Mouse (Mus musculus): Measurements from ENCODE around the gene Zbtb3.
A peak's percentile ranks its signal among the peaks of the same experiment; 100 is the strongest.

The Zbtb3 gene

DNA sequence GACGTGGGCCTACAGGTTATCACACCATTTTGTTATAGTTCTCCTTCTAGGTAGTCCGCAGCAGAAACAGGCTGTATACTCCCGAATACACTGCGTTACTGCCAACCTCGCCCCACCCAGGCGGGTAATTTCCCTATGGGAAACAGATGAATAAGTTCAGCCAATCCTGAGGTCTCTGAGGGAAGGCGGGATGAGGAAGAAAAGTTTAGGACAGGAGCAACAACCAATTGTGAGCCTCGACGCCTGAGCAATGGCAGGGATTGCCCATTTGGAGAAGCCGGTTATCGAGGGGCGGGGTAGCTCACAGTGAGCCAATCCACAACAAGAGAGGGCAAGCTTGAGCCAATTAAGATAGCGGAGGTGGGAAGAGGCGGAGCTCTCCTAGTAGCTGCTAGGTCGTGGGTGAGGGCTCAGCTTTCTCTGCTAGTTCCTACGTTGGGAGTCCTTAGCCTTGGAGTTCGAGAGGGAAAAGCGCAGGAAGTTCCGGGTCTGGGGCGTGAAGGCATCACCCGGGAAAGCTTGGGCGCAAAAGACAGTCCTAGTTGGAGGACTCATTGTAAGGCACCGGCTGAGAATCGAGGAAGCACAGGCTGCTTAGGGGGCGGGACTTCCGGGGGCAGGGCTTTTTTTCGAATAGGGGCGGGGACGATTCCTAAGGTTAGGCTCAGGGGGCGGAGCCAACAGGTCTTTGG is at the start of gene Zbtb3:
Gene Zbtb3 (plus strand): TSS at position 426 of the 692 bp plus-strand sequence.
- DNase-seq (ENCODE audit: low read depth, low spot score): peak; percentile 93

DNA sequence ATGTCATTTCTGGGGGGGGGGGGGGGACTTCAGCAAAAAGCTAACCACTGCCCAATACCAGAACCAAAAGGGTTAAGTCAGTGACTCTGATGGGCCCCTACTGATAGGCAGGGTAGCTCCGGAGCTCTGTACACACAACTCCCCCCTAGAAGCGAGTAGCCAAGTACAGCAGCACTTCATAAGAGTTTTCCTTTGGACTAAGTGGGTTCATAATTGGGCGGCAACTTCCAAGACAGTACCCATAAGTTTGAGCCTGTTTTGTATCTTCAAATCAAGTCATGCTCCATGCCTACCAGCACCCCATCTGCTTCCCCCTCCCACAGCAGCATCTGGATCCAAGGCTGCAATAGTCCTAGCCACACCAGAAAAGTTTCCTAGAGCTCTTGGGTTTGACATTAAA is 46.7 kb upstream of the Zbtb3 start:
- DNase-seq (ENCODE audit: low read depth, low spot score): no peak

DNA sequence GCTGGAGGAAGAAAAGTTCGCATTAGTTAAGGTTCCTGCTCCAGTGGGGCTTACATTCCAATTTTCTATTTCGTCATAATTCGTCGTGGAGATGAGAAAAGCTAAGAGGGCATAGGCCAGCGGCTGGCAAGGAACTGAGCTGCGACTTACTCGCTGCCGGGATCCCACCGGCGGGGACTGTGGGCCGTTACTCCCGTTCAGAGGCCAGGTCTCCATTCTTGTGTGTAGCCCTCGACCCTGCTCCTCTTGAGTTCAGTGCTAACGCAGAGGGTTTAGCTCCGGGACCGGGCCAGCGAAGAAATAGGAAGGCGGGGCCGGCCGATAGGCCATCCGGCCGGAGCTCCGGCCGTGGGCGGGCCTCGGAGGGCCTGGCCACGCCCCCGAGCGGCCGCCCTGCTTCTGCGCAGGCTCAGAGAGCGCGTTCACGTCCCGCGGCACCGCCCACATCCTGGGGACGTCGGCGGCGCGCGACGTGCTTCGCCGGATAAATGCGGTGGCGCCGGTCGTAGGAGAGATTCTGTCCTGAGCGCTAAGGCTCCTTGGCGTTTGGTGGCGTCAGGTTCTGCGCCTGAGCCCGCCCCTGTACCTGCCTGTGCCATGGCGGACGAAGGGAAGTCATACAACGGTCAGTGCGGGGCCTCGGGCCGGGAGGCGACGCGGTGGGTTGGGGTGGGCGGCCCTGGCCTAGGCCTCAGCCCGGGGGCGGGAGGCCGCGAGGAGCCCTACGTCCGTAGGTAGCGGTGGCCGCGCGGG is 45.5 kb upstream of the Zbtb3 start, which contains the start of gene Nxf1:
Gene Nxf1 (plus strand): TSS at position 439 of the 753 bp plus-strand sequence.
- DNase-seq (ENCODE audit: low read depth, low spot score): peak; percentile 94

DNA sequence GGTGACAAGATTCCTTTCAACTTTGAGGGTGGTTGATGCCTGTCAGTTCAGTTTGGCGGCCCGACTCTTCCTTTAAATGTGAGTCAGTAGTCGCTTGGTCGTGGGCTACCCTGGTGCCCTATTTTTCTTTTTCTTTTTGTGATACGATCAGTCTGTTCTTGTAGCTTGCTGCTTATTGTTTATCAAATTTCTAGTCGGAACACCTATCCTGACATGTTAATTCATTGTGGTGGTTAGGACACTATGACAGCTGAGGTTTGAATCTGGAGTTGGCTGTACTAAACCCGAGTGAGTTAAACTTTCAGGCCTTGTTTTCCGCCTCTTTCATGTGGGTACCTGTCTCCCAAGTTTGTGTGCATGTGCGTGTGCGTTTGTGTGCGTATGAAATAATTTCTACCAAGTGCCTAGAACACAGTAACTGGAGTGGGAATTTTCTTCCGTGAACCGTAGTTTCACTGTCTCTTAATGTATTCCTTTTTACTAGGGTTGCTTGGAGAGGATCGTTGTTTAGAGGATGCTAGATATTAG is 44.8 kb upstream of the Zbtb3 start:
- DNase-seq (ENCODE audit: low read depth, low spot score): no peak

DNA sequence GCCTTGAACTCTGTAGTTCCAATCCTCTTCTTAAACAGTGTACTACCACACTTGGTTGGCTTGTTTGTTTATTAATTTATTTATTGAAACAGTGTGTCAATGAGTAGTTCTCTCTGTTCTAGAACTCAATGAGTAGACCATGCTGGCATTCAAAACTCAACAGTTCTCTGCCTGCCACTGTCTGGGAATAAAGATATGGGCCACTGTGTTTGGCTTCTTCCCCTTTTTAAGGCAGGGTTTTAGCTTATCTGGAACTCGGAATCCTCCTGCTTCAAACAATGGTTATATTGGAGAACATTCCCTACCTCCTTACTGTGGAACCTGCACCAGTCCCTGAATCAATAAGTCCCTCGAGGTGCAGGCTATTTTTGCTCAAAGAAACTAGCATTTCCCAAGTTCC is 43.5 kb upstream of the Zbtb3 start:
- no peak for DNase-seq (ENCODE audit: low read depth, low spot score)

DNA sequence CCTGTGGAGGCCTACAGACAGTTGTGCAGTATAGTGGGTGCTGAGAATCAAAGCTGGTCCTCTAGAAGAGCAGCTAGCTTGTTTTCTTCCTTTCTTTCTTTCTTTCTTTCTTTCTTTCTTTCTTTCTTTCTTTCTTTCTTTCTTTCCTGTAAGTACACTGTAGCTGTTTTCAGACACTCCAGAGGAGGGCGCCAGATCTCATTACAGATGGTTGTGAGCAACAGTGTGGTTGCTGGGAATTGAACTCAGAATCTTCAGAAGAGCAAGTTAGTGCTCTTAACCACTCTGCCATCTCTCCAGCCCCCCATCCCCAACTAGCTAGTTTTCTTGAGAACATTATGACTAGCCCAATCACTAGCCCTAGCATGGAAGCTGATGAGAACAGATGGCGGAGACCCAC is 41.6 kb upstream of the Zbtb3 start:
- DNase-seq (ENCODE audit: low read depth, low spot score): no peak

DNA sequence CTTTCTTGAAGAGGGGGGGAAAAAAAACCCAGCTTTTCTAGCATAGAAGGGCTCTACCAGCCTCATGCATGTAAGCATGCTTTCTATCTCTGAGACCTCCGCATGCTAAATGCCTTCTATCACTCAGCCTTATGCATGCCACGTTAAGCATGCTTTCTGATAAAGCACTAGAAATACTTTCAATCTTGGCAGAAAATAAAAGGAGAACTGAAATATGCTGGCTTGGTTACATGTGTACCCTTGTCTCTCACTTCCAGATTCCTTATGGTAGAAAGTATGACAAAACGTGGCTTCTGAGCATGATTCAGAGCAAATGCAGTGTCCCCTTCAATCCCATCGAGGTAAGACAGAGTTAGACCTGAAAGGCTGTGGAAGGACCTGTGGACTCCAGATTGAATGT is 39.1 kb upstream of the Zbtb3 start:
- no peak for DNase-seq (ENCODE audit: low read depth, low spot score)

DNA sequence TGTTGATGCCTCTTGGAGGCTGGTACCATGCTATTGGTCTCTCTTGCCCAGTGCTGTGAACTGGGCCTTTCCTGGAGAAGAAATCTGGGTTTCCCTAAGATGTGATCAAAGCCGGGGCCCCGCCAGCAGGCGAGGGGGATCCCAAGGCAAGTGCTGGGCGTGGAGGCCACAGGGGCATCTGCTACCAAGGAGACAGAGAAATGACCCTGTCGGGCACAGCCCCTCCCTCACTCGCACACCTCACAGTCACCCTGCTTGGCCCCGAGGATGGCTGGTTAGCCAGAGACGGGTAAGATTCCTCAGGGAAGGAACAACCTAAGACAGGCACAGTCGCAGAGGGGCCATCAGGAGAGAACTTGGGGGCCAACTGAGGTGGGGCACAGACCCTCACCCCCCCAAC is 36.8 kb upstream of the Zbtb3 start:
- DNase-seq (ENCODE audit: low read depth, low spot score): no peak

DNA sequence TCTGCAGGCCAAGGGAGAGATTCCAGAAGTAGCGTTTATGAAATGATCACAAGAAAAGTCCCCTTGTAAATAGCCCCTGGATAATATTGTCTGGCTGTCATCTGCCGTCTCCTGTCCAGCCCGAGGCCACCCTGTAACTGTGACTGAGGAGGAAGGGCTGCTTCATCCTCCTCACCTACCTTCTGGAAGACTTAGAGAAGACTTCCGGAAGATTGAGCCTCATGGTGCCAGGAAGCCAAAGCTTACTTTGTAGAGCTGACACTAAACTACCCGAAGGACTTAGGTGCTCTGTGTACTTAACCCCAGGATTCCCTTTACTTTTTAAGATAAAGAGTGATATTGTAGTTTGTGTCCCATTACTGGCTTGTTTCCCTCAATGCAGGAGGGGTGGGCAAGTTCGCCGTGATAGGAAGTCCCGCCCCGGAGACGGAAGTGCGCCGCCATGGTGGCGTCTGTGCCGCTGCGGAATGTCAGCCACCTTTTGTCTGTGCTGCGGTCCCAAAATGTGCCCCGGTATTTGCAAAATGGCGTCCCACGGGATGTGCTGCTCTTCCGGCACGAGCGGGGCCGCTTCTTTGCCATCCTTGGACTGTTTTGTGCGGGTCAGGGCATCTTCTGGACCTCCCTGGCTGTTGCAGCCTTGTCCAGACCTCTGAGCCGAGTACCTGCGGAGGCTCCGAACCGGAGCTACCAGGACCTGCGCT is 31.6 kb upstream of the Zbtb3 start, which contains the start of gene Tmem223:
Gene Tmem223 (plus strand): TSS at position 430 of the 704 bp plus-strand sequence.
- DNase-seq (ENCODE audit: low read depth, low spot score): peak; percentile 36

DNA sequence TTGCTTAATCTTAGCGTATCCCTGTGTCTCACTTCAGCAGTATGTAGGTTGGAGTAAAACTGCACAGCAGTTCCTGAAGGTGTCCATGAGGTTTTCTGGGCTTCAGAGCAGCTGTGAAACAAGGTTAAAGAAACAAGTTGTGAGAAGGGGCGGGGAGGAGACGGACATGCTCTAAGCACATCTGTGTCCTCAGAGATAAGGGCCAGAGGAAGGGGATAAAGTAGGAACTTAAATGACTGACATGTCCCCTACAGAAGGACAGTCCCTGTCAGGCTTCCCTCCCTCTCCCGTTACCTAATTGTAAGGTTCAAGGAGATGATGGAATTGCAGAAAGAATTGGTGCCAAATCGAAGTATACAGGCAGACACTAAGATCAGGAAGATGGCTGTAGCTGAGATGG is 29.4 kb upstream of the Zbtb3 start:
- DNase-seq (ENCODE audit: low read depth, low spot score): no peak

DNA sequence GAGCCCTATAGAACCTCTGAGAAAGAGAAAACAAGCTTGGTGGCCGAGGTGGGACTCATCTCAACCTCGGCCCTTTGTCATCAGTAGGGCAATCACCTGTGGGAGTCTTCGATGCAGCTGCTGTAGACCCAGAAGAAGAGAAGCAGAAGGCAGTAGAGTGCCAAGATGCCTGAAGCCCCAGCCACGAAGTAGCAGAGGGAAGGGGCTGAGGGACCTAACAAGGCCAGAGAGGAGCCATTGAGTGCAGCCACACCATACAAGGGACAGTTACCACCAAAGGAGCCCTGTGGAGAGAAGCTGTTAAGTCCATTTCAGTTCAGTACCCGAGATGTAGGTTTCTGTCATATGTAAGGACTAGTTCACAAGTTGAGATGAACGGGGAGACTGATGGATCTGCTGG is 28.9 kb upstream of the Zbtb3 start:
- DNase-seq (ENCODE audit: low read depth, low spot score): no peak

DNA sequence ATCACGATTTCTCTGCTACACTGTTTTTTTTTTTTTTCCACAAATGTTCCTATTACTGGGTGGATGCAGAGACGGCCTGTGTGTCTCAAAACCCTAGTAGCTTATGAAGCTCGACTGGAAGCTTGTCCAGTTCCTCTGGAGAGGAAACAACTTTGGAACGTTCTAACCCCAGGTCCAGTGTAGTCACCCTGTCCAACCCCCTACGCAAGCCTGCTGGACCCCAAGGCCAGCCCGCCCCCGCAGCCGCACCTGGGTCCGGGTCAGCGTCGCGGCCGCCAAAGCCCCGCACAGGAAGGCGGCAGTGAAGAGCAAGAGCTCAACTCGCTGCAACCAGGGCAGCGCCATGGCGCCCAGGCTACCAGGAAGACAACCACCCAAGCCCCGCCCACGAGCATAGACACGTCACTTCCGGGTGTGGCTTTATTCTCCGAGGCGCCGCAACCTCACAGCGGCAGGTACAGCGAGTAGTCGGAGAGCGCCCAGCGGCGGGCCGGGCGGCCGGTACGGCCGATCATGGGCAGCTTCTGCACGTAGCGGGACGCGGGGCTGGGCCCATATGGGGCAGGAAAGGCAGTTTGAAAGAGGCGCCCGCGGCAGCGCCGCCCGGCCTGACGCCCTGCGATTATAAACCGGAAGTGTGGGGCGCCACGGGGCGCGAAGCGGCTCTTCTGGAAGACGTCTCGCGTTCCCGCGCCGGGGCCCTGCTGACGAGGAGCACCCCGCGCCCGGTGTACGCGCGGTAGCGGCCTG is 28.1 kb upstream of the Zbtb3 start, which contains the start of gene Tmem179b:
Gene Tmem179b (minus strand): TSS at position 382 of the 750 bp plus-strand sequence.
- peak; percentile 91 for DNase-seq (ENCODE audit: low read depth, low spot score)

DNA sequence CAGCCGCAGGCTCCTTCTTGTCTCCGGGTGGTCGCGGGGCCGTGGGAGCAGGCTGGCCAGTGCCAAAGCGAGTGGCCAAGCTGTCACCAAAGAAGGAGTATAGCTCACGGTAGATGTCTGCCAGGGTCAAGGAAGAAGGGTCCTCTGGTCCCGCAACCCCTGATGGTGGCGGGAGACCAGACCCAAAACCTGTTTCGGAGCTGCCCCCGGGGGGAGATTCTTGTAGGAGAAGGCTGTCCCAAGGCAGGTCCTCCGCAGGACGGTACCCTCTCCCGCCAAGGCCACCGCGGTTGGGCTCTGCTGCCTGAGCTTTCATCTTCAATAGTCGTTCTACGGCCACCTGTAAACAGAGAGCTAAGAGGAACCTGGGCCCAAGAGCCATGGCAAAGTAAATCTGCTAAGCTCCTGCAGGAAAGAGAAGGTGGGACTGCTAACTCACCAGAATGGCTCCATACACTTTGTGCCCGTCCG is 27.4 kb upstream of the Zbtb3 start:
- DNase-seq (ENCODE audit: low read depth, low spot score): no peak

DNA sequence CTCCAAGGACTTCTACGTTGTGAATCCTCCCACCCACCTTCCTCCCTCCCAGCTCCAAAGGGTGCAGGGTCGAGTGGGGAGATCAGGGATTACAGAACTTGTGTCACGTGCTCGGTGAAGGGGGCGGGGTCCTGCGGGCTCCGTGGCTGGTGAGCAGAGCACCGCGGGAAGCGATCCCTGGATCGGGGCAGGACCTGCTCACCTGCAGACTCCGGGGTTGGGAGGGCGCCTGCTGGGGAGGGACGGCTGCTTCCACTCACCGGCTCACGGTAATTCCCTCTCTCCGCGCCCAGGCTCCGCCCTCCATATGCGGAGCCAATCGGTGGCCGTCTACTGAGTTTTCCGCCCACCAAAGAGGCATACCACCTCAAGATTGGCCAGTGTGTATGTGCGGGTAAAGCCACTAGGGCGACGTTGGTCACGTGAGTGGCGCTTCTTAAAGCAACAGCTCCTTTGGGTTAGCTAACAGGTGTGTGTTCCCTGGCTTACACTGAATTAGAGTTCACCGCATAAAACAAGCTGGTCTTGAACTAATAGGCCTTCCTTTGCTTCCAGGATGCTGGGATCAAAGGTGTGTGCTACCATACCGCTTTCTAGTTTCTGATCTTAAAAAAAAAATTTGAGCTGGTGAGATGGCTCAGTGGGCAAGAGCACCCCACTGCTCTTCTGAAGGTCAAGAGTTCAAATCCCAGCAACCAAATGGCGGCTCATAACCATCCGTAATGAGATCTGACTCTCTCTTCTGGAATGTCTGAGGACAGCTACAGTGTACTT is 16.2 kb upstream of the Zbtb3 start, which contains the start of gene Taf6l:
Gene Taf6l (minus strand): TSS at position 410 of the 774 bp plus-strand sequence.
- DNase-seq (ENCODE audit: low read depth, low spot score): peak; percentile 91

DNA sequence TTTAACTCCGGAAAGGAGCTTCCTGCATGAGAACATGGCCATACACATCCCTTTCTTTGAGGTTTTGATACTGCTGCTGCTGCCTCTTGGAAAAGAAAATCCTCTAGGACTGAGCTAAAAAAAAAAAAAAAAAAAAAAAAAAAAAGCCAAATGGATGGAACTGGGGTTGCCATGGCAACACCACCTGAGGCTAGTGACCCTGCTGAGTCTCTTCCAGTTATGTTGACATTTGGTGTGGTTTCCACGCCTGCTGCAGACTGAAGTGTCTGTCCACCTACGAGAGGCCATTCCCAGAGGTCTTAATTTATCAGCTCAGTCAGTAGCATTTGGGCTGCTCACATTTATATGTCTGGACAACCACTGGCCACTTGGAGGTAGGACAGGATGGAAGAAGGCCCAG is 13.8 kb upstream of the Zbtb3 start:
- no peak for DNase-seq (ENCODE audit: low read depth, low spot score)

DNA sequence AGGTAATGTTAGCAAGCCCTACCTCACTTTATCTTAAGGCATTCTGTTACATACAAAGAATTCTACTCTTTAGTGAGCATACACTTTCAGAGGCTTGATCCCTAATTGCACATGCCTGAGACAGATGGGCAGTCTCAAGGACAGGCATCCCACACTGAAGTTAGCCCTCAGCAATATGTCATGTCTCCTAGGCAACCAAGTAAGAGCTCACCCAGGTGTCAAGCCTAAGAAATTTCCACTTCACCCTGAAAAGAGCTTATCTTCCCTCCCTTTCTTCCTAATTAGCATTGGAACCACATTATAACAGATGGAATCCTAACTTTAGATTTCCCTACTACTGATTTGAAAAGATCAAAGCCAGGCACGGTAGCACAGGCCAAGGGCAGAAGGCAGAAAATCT is 13.2 kb upstream of the Zbtb3 start:
- no peak for DNase-seq (ENCODE audit: low read depth, low spot score)

DNA sequence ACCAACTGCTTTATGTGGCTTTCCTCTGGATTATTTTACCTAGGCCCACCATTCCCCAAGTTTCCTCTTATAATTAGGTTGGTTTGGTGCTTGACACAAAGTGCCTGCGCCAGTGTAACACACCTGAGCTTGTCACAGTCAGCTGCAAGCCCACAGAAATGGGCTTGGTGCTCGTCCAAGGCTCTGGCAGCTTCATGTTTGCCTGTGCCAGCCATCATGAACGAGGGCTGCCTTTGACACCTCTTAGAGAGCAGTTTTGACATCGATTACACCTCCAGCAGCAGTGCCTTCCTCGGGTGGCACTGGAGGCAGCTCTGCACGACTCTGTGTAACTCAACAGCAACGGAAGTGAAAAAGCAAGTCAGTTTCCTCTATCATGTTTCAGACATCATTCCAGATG is 12.2 kb upstream of the Zbtb3 start:
- DNase-seq (ENCODE audit: low read depth, low spot score): no peak

DNA sequence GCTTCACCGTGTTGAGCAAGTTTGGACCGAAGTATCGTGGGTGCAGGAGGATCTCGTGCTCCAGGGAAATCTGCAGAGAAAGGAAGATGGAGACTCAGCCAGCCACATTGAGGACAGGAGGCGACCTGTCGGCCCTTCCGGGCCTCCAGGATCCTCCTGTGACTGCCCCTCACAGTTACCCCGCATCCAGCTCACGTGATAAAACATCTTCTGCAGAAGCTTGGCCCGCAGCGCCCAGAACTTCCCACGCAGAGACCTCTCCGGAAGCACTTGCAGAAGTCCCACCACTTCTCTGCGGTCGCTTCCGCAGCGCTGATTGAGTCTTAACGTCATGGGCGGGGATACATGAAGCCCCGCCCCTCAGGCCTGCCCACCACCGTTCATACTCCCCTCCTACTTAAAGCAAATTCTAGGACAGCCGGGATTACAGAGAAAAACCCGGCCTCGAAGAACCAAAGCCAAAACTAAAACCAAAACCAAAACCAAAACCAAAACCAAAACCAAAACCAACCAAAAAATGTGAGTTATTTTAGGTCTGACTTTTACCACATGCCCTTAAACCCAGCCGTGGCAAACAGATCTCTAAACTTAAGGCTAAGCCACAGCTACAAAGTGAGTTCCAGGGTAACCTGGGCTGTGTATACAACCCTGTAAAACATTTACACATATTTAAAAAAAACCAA is 4.0 kb upstream of the Zbtb3 start, which contains the start of gene Polr2g:
Gene Polr2g (minus strand): TSS at position 314 of the 683 bp plus-strand sequence.
- DNase-seq (ENCODE audit: low read depth, low spot score): peak; percentile 87

DNA sequence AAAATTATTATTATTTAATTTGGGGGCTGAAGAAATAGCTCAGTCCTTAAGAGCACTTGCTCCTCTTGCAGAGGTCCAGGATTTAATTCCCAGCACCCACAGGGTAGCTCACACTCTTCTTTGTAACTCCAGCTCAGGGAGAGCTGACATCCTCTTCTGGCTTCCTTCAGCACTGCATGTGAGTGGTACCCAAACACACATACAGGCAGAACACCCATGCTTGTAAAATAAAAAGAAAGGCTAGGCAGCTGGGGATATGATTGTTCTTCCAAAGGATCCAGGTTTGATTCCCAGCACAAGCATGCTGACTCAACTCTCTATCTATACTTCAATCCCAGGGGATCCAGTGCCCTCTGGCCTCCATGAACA is 3.4 kb upstream of the Zbtb3 start:
- DNase-seq (ENCODE audit: low read depth, low spot score): no peak
